Mouse (Mus musculus): ENCODE results near the gene Nipal4.
"Not testable (repeated sequence)": the region's sequence is repeated elsewhere in the genome, so short reads cannot be mapped to it uniquely, and the experiment has no call there.

The Nipal4 gene

DNA sequence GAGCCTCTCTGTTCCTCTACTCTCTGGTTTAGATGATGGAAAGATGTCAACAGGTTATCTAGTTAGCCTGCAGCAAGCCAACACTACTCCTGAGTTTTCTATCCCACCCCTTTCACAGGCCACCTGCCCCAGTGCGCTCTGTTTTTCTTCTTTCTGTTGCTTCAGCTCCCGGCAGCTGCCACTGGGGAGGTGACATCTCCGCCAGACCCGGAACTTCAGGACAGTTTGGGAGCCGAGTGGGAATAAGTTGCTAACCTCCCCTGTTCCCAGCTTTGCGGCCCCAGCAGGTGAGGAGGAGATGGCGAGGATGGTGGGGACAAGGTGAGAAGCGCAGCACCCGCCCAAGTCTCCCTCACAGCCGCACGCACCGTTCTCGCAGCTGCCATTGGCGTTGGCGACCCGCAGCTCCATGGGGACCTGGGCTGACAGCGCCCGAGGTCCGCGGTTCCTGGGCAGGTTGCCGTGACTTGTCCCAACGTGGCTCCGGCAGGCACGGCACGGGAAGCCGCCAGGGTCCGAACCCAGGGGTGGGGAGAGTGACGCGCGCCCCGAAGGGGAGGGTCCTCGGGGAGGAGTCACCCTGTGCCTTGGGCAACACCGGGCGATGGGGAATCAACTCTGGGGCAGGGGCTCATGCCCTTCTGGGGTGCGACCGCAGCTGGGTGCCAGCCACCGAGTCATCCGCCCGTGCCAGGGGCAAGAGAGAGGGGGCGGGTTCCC is at the start of gene Nipal4:
Gene Nipal4 (minus strand): TSS at position 643 of the 720 bp plus-strand sequence.
- peak; percentile 11 for DNase-seq (ENCODE audit: low spot score)

GRCm38 (mm10) chr11:46215354-46215753 is 49.0 kb upstream of the Nipal4 start:
- DNase-seq (ENCODE audit: low spot score): peak; percentile 81

DNA sequence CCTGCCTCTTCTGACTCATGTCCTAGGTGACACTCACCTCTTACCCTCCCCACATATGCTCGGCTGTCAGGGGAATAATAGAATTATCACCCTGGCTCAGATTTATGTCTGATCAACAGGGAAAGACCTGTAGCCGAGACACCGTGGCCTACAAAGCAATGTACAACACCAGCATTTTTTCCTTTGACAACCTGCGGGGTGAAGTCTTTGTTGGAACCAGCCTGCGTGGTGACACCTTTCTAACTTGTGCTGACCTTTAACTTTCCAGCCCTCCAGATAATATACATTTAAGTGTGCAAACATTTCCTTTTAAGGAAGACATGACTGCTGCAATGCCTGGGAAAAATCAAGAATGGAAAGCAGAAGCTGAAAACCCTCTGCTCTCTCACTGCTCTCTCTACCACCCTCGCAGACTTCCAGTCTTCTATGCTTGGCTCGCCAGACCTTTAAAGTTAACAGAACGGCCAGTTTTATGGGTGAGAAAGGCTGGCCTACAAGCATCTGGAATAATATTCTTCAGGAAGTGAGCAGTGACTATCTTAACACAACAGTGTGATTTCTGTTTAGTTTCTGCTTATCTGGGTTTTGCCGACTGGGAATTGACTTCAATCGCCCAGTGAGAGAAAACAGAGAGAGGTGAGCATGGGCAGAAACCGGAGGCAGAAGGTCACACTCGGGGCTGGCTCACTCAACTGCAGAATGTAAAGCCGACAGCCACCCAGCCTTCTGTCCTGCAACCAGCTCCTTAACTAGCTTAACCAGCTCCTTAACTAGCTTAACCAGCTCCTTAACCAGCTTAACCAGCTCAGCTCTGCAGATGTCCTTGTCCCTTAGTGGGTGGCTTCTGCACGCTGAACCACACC is 48.3 kb upstream of the Nipal4 start:
- DNase-seq (ENCODE audit: low spot score): peak; percentile 58

DNA sequence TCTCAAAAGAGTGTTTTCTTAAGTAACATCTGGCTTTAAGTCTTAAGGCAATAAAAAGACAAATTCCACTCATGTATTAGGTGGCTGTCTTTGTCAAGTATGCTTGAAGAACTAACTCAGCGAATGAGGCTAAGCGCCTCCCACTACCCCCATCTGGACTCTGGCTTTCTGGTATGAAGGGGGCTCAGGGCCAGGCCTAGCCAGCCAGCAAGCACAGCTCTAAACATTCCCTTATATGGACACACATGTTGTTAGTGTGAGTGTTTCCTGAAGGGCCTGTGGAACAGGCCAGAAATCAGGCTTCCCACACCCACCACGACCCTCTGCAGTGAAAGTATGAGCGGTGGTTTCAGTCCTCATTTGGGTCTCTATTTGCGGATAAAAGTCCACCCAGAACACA is 47.5 kb upstream of the Nipal4 start:
- peak; percentile 77 for DNase-seq (ENCODE audit: low spot score)

- DNase-seq (ENCODE audit: low spot score): no peak
Observed at GRCm38 (mm10) chr11:46211858-46212257, 45.5 kb upstream of the Nipal4 start.

- DNase-seq (ENCODE audit: low spot score): peak; percentile 62
Observed at GRCm38 (mm10) chr11:46209884-46210283, 43.6 kb upstream of the Nipal4 start.

GRCm38 (mm10) chr11:46205639-46206409 is 39.5 kb upstream of the Nipal4 start:
- peak; percentile 48 for DNase-seq (ENCODE audit: low spot score)

DNA sequence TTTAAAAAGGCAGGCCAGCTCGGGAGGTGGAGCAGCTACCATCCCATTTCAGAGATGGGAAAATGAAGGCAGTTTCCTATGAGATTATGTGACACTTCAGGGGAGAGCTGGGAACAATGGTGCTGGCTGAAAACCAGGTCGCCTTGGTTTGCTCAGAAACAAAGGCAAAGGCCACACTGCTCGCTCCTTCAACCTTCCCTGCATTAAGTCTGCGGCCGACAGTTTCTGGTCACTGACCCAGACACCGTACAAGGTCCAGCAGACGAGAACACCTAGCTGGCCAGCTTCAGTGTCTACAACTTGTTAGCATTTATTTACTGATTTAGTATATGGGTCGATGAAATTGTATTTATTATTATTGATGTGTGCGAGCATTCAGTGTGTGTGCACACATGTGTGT is 38.5 kb upstream of the Nipal4 start:
- DNase-seq (ENCODE audit: low spot score): peak; percentile 40

GRCm38 (mm10) chr11:46202547-46202887 is 36.2 kb upstream of the Nipal4 start:
- no peak for DNase-seq (ENCODE audit: low spot score)

GRCm38 (mm10) chr11:46201636-46202546 is 35.6 kb upstream of the Nipal4 start:
- DNase-seq (ENCODE audit: low spot score): peak; percentile 38

DNA sequence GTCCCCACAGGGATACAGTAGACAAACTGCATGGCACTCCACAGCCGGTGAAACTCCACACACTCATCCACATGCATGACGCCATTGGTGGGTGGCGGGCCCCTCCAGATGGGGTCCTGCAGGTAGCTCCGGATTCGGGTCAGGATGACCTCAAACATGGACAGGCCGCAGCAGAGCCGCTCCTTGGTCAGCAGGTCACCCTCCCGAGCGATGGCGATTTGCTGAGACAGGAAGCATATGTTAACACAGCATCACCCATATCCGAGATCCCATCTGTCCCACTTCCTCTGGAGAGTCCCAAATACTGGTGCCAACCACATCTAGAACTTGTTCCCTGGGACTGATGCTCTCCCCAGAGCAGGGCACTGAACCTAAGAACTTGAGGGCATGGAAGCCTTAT is 34.4 kb upstream of the Nipal4 start:
- DNase-seq (ENCODE audit: low spot score): no peak

- peak; percentile 11 for DNase-seq (ENCODE audit: low spot score)
Observed at GRCm38 (mm10) chr11:46194175-46194574, 27.9 kb upstream of the Nipal4 start.

GRCm38 (mm10) chr11:46188283-46188682 is 22.0 kb upstream of the Nipal4 start:
- no peak for DNase-seq (ENCODE audit: low spot score)

- DNase-seq (ENCODE audit: low spot score): no peak
Observed at GRCm38 (mm10) chr11:46185486-46185885, 19.2 kb upstream of the Nipal4 start.

GRCm38 (mm10) chr11:46184946-46185345 is 18.6 kb upstream of the Nipal4 start:
- DNase-seq (ENCODE audit: low spot score): no peak

DNA sequence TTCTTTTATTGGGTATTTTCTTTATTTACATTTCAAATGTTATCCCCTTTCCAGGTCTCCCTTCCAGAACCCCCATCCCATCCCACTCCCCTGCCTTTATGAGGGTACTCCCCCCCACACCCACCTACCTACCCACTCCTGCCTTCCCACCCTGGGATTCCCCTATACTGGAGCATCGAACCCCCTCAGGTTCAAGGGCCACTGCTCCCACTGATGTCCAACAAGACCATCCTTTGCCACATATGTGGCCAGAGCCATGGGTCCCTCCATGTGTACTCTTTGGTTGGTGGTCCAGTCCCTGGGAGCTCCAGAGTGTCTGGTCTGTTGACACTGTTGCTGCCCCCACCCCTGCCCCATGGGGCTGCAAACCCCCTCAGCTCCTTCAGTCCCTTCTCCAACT is 15.7 kb upstream of the Nipal4 start:
- DNase-seq (ENCODE audit: low spot score): not testable (repeated sequence)

- no peak for DNase-seq (ENCODE audit: low spot score)
Observed at GRCm38 (mm10) chr11:46177246-46178043, 11.1 kb upstream of the Nipal4 start.

DNA sequence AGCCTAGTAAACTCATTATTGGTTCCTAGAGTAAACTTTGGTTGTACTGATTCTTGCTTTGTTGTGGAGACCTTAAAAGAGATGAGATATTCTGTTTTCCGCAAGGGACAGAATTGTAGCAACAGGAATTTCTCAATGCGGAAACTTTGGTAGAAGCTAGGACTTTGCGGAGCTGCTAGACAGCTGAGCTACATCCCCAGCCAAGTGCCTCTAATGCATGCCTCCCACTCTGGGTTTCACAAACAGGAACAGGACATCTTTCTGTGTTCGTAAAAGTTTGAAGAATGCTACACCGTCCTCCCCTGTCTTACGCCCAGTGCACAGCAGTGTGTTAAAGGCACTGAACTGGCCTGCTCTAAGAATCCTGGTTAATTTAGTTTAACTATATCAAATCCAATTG is 9.8 kb upstream of the Nipal4 start:
- DNase-seq (ENCODE audit: low spot score): no peak

DNA sequence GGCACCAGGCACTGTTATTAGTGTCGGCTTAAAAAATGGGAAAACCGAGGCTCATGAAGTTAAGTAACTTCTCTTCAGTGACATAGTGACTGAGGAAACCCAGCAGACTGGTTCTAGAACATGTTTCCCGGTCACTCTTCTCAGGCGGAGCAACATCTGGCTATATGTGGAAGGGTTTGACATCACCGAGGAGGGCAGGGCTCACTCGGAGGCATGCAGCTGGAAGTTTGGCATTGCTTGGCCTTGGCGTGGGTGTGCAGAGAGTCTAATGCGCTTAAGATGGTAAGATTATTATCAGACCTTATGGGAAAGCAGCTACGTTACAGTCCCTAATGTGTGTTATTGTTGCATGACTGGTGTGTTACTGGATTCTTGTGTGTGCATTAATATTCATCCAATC is 5.8 kb upstream of the Nipal4 start:
- no peak for DNase-seq (ENCODE audit: low spot score)

GRCm38 (mm10) chr11:46169908-46170307 is 3.6 kb upstream of the Nipal4 start:
- no peak for DNase-seq (ENCODE audit: low spot score)

DNA sequence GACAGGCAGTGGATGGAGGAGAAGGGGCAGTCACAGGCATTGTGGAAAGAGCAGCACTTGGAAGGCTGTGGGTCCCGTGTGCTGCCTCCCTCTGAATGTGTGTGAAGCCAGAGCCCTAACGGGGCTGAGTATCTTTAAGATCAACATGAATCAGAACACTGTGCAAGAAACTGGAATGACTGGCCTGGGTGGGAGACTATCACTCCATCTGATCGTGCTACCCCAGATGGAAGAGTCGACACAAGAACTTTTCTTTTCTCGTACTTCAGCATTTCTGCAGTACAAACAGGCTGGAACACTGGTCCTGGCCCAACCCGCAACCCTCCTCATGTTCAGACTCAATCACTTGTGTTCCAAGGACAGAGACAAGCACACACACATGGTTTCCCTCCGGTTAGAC is 2.2 kb upstream of the Nipal4 start:
- DNase-seq (ENCODE audit: low spot score): no peak

All from yolk sac, embryonic 10.5 days (tissue).